Mouse (Mus musculus) cerebral cortex, adult 2 months (tissue): ENCODE data around the gene Rbm8a2.

Experiments
- WGBS: fragments of 180-500 bp; shearing (Covaris S2); methylation state at CpG from one replicate; pipeline ENCODE4 v1.1.7; 2018; 5-methylcytosine and 5-hydroxymethylcytosine counted together

The Rbm8a2 gene

DNA sequence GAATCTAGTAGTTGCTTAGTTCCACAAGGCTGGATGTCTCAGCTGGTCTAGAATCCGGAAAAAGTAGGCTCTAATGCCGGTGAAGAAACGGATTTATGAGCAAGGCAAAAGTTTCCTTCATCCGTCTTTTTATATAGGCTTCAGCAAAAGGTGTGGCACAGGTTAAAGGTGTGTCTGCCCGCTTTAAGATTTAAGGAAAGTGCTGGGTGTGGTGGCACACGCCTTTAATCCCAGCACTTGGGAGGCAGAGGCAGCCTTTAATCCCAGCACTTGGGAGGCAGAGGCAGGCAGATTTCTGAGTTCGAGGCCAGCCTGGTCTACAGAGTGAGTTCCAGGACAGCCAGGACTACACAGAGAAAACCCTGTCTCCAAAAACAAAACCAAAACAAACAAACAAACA lies at the start of gene Rbm8a2:
TSS of gene Rbm8a2 (minus strand) at position 101 of the 400 bp plus-strand sequence.
- WGBS: 96% methylated on average over 7 of the region's 7 CpGs

DNA sequence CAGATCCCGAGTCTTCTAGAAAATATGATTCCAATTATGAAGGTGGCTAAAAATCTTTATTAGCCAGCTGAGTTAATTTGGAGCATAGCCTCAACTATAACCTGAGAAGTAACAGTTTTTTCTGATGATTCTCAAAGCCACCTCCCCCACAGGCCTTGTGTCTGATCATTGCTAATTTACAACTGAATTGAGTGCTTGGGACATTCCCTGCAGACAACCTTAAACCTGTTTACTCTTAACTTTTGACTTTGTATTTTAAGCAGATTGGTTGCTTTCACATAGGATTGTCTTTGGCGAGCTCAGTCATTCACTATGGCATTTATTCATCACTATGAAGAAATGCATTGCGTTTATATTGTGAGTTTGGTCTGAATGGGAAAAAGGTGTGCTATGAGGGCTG lies 49.5 kb upstream of the Rbm8a2 start:
- WGBS: 88% methylated on average over 3 of the region's 3 CpGs

DNA sequence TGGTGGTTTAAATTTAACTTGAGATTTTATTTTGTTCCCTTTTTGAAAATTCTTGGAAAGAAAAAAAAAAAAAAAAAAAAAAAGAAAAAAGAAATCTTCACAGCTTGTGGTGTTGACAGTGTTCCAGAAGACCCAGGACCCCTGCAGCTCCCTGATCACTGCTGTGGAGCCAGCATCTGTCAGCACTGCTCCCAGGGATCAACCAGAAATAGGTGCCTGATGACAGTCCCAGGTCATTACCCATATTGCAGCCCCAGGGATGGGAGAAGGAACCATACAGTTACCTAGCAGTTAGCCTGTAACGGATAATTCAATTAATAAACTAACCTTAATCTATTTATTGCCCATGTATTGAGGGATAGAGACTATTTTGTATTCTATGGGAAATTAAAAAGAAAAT lies 45.6 kb upstream of the Rbm8a2 start:
- 88% methylated on average over 1 of the region's 1 CpGs for WGBS

DNA sequence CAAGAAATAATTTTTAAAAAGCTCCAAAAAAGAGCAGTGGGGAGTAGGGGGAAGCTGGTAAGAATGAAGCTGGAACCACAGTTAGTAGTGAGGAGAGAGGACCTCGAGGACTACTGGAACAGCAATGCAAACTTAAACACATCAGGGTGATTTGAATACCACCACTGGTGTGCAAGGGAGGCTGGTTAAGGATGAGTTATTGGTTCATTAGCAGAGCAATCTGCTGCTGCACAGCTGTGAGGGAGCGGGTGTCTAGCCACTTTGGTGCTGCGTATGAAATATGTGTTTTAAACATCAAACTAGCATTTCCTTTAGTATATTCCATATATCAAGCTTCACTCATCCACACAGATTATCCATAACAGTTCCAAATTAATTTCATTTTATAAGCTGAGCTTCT lies 39.6 kb upstream of the Rbm8a2 start:
- 91% methylated on average over 3 of the region's 3 CpGs for WGBS

DNA sequence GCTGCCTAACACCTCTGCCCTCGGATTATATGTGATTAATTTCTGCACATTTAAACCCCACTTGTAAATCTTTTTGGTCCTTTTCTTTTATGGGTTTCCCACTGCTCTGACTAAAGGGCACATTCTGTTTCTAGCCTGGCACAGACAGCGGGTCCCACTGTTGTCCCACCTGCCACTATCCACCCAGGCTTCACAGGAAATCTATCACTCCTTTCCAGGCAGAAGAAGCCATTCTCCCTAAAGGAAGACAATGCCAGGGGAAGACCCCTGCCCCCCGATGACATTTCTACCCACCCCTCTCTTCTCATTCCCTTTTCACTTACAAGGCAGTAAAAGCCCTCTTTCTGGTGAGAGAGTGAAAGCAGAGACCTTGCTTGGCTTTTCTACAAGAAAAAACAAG lies 37.2 kb upstream of the Rbm8a2 start:
- 61% methylated on average over 3 of the region's 3 CpGs for WGBS

DNA sequence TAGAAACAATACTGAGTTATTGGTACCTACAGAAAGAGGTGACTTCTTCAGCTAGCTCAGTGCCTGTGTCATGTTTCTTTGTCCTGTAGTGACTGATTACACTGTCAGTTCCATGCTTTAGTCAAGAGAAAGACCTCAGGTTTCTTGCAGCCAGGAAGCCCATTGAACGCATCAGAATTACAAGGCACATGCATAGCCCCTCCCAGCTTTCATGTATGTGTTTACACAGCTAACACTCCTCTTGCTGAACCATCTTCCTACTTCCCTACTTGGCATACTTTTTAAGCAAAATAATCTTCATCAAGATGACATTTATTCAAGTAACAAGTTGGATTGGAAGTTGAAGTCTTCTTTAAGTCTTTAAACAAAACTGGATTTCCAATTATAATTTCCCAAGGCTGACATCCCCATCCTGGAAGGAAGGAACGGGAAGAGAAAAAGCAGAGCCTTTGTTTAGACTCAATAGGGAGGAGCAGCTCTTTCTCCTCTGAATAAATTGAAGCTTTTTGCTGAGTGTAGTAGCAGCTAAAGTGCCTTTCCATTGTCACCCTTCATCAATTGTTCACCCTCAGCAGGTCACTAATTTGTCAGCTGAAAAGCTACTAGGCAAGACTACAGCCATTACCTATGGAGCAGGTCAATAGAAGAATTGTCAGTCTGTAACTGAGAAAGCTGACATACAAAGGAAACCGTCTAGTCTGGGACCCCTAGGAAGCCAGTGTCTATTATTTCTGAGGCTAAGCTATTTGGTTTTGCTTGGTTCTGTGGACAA lies 34.8 kb upstream of the Rbm8a2 start:
- WGBS: 39% methylated on average over 3 of the region's 3 CpGs

DNA sequence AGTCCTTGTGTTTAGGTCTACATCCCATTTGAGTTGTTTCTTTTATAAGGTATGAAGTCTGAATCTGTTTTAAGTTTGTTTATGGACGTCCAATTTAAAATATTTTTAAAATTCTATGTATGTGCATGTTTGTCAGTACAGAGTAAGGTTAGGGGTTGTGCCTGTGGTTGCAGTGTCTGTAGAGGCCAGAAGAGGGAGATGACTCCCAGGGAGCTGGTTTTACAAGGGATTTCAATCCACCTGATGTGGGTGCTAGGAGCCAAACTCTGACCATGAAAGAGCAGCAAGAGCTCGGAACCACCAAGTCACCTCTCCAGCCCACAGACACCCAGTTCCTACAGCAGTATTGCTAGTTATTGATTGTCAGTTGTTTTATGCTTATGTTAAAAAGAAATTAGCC lies 29.5 kb upstream of the Rbm8a2 start:
- 85% methylated on average over 2 of the region's 2 CpGs for WGBS

DNA sequence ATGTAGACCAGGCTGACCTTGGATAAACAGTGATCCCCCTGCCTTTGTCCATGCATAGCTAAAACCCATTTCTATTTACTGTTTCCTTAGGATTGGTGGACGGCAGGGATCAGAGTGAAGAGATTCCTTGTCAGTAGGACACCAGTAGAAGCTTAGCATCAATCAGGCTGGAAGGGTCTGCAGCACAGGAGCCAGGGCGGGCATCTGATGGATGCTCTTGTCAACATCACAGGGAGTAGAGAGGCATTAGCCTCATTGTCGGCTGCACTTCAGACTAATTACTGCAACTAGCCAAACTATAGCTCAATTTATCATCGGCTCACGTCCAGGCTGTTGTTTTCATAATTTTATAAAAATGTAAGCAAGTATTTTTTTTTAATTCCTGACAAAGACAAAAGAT lies 21.7 kb upstream of the Rbm8a2 start:
- 84% methylated on average over 5 of the region's 5 CpGs for WGBS

DNA sequence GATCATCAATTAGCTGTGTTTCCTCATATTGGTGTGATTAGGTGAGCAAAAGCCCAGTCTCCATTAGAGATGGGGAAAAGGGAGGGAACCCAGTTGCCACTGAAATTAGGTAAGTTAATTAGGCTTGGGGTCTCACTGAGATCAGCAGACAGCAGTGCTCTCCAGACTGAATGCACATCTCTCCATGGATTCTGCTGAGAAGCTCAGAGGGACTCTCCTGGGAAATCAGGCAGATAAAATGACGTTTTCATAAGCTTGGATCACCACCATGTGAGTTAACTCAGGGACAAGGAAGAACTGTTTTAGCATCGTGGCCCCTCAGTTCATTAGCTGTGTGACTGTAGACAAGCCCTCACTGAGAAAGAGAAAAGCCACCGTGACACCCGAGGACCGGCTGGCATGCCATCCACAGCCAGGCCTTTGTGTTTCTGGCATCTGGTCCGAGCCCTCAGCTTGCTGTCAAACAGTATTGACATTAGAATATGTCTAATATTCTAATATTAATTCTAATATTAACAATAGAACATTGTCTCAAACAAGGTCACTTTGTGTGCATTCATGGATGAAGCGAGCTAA lies 18.2 kb upstream of the Rbm8a2 start:
- 66% methylated on average over 7 of the region's 7 CpGs for WGBS

DNA sequence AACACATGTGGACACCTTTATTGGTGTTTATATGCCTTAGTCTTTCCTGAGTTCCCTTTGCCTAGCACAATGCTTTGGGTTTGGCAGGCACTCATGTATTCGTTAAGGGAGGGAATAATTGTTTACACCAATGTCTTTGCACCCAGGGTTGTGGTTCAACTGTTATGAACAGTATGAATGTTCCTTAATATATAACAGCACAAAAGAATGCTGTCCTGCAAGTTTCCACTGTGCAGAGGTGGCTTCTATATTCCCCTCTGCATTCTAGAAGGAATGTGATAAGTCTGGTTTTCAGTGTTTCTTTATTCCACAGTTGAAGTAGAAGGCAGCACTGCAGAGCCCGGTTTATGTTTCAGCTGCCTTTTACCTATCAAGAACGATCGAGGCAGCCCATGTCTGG lies 10.0 kb upstream of the Rbm8a2 start:
- WGBS: 50% methylated on average over 4 of the region's 4 CpGs

DNA sequence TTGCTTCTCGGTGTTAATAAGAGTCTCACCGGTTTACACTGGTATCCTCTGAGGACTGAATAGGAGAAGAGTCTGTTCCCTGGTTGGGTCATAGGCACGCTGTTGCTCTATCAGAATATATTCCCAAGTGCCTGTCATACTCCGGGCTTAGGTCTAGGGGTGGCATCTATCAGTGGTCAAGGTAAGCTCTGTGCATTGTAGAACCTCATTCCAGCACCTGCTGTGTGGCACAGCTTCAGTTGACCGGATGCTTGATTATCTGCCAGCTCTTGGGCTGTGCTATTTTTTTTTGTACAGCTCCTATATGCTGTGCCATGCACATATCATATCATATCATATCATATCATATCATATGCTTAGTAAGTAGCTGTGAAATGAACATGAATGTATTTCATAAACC lies 9.5 kb upstream of the Rbm8a2 start:
- 94% methylated on average over 5 of the region's 5 CpGs for WGBS

DNA sequence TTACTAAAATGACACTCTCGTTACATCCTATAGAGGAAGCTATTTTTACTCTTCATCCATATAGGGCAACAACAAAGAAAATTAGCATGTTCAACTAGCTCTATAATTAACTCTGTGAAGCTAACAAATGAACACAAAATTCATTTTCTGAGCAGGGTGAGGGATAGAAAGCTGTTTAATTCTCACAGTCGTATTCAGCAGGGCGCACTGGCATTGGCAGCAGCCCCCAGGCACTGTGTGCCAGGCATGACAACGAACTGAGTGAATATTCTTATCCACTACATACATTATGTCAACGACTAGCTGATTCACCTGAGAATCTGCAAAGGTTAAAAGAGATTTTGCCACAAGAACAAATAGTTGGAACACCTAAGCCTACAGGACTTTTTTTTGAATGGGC lies 8.2 kb downstream of the Rbm8a2 start:
- WGBS: 34% methylated on average over 5 of the region's 5 CpGs

DNA sequence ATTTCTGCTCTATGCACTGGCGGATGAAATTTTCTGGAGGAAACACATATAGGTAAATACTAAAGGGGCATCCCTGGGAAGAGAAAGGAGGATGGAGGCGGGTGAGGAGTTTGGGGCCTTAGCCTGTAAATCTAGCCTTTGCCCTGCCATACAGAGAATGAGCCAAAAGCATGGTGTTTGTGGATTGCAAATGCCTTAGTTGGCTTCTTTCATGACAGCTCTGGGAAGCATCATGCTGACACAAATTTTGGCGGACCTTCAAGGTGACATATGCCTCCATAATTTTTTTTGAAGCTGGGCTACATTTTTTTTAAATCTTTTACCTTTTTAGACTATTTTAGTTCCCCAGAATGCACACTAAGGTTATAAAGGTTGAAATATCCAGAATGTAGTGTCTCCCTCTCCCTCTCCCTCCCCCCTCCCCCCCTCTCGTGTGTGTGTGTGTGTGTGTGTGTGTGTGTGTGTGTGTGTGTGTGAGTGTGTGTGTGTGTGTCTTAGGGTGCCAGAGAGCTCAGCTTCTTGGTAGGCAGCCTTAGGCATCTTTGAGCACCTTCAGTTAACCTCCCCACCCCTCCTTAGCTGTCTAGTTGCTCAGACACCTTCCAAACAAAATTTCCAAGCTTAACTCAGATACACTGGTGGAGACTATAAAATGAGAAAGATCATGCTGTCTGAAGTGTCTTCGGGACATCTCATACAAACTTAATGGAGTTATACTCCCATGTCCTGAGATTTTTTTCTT lies 11.7 kb downstream of the Rbm8a2 start:
- WGBS: 83% methylated on average over 4 of the region's 5 CpGs

DNA sequence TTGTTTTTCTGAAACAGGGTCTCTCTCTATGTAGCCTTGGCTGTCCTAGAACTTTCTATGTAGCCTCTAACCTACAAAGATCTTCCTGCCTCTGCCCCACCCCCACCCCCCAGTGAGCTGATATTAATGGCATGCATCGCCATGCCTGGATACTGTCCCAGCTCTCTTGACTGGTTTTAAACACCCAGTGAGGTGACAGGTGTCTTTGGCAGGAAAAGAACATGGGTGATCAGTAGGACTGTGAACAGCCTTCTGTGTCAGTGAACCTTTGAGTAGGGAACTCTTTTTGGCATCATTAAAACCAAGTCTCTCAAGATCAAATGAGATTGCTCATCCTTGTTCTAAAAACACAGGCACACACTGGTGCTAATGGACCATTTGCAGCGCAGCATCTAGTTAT lies 17.1 kb downstream of the Rbm8a2 start:
- 86% methylated on average over 2 of the region's 2 CpGs for WGBS

DNA sequence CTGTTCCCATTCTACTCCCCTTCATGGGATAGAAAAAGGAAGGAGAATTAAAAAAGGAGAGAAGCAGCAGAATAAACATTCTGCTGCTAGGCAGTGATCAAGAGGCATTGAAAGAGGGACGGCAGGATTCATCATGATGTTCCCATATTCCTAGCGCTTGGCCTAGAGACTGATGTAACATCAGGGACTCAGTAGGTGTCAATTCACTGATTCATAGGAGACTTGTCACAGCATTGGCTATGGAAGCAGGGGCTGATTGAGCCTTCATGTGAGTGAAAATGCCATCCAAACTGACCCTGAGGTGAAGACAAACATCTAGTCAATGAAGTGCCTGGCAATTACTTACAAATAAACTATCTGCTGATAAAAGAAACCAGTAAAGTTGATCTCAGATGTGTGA lies 28.1 kb downstream of the Rbm8a2 start:
- WGBS: 86% methylated on average over 2 of the region's 2 CpGs

DNA sequence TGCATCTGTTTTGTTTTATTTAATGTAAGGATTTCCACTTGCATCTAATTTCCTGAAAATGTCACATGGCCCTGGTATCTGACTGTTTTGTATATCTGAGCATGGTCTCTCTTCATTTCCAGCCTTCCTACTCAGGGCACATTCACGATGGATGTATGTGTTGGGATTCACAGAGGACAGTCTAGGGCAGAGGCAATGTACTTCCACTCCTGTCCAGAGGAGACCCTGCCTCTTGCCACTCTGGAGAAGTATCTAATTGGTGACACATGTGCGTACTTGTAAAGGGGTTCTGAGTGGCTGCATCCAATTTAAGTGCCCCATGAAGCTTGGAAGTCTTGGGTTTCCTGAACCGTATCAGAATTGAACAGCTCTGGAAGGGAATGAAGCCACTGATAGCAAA lies 28.5 kb downstream of the Rbm8a2 start:
- WGBS: 79% methylated on average over 3 of the region's 3 CpGs

DNA sequence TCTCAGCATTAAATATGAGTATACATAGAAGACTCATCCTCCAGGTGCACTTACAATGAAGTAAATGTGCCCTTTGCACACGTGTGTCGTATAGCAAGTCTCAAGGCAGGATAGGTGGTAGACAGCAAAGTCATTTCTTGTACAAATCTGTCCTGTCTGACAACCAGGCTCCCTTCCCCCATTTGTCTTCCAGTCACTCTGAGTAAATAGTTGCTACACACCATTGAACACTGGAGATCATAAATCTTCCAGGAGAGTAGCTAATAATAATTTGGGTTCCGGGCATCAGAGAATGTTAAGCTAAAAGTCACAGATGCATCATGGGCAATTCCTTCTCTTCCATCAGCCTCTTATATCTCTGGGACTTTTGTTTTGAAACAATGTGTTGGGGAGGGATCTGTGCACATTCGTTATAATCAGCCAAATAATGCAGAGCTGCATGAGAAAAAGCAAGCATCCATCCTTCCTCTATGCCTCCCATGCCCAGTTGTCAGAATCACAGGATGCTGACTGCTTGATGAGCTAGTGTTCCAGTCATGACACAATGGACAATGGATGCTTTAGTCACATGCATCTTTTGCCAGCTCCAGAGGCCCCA lies 32.1 kb downstream of the Rbm8a2 start:
- 83% methylated on average over 4 of the region's 4 CpGs for WGBS

DNA sequence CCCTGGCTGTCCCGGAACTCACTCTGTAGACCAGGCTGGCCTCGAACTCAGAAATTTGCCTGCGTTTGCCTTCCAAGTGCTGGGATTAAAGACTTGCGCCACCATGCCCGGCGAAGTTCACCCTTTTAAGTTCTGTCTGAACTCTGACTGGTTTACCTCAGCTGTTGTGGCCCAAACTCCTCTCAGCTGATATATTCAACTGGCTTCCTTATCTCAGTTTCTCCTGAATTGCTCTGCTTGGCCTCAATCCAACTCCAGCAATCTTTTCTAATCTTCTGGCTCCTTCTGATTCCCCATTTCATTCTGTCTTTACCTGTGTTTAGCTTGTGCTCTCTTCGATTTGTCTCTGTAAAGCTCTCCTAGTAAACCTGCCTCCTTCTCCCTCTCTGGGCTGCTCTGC lies 35.7 kb downstream of the Rbm8a2 start:
- 94% methylated on average over 7 of the region's 7 CpGs for WGBS

DNA sequence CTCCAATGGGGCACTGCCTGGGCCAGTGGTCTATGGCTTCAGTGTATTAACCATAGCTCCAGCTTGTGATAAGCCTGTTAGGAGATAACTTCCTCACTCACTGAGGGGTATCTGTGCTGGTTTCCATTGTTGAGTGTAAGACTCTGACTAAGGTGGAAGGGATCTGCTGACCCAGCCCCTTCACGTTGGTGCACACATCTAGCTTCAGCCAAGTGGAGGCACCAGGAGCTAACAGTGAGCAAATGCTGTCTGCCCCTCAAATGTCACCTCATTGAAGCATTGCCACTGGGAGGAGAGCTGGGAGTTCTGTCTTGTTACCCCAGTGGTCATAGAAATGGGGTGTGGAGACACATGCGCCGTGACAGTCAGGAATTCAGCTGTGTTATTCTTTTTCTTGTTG lies 40.2 kb downstream of the Rbm8a2 start:
- WGBS: 91% methylated on average over 3 of the region's 3 CpGs

DNA sequence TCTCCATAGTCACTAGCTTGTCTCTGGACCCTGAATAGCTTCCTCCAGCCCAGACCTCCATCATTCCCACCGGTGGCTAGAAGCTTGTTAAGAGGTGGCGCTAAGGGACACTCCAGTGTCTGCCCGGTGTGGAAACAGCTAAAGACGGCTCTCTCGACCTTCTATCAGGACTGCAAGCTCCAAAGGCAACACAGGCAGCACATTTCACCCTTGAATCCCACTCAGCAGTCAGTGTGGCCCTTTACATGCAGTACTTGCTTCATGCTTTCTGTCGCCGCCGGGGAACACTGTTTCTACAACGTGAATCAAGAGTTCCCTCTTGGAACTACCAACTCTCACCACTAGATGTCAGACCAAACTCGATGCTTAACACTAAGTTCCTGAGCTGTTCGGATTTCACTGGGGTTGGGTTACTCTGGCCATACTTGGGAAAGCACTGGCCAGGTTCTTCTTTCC lies 42.6 kb downstream of the Rbm8a2 start:
- WGBS: 9% methylated on average over 11 of the region's 11 CpGs

DNA sequence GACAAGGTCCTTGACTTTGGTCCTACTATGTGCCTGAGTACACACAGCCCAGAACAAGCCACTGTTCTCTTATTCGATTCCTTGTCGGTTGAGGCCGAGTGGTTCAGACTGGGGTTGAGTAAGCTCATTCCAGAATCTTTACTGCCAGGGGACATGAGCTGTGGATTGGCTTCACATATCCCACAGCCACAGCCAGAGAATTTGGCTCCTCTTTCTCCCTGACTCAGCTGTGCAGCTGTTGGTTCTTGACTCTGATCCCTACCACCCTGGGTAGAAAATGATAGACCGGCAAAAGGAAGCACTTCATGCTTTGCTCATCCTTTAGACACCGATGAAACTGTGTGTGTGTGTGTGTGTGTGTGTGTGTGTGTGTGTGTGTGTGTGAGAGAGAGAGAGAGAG lies 47.5 kb downstream of the Rbm8a2 start:
- 85% methylated on average over 5 of the region's 5 CpGs for WGBS
